Mouse (Mus musculus) induced T-regulatory cell, adult 2 months (primary cell): Measurements from ENCODE around the gene Pspc1.
"Not testable (repeated sequence)": the region's sequence is repeated elsewhere in the genome, so short reads cannot be mapped to it uniquely, and the experiment has no call there.

ENCODE experiments used
- DNase-seq: peaks from one replicate; pipeline ENCODE4 v3.0.0-alpha.2; 2012; ENCODE audit warnings: low read depth

Gene Pspc1

GRCm38 (mm10) chr14:56778200-56778932 is at the start of gene Pspc1:
TSS of gene Pspc1 (minus strand) at chr14:56778316.
- peak; percentile 98 for DNase-seq

GRCm38 (mm10) chr14:56824562-56824961 is 46.4 kb upstream of the Pspc1 start:
- DNase-seq: peak; percentile 68

GRCm38 (mm10) chr14:56817616-56818015 is 39.5 kb upstream of the Pspc1 start:
- no peak for DNase-seq

- DNase-seq: no peak
These were observed 39.0 kb upstream of the Pspc1 start for GRCm38 (mm10) chr14:56817131-56817530.

- DNase-seq: peak; percentile 80
These were observed 38.4 kb upstream of the Pspc1 start for GRCm38 (mm10) chr14:56816541-56816940.

- peak; percentile 93 for DNase-seq
These were observed 34.5 kb upstream of the Pspc1 start for GRCm38 (mm10) chr14:56812520-56813036.

- peak; percentile 82 for DNase-seq
These were observed 33.7 kb upstream of the Pspc1 start, which contains the start of gene Zmym5 for GRCm38 (mm10) chr14:56811701-56812339. TSS of gene Zmym5 (minus strand) at chr14:56811716.

GRCm38 (mm10) chr14:56810781-56811690 is 32.9 kb upstream of the Pspc1 start:
- DNase-seq: peak; percentile 61

- DNase-seq: peak; percentile 77
These were observed 15.1 kb upstream of the Pspc1 start for GRCm38 (mm10) chr14:56793243-56793642.

GRCm38 (mm10) chr14:56784575-56784974 is 6.5 kb upstream of the Pspc1 start:
- no peak for DNase-seq

- DNase-seq: no peak
These were observed 801 bp upstream of the Pspc1 start for GRCm38 (mm10) chr14:56778933-56779300.

GRCm38 (mm10) chr14:56777360-56778136 is 568 bp downstream of the Pspc1 start:
- peak; percentile 75 for DNase-seq

- peak; percentile 53 for DNase-seq
These were observed 1.4 kb downstream of the Pspc1 start for GRCm38 (mm10) chr14:56776571-56777238.

- DNase-seq: no peak
These were observed 2.7 kb downstream of the Pspc1 start for GRCm38 (mm10) chr14:56775416-56775815.

GRCm38 (mm10) chr14:56766438-56766837 is 11.7 kb downstream of the Pspc1 start:
- DNase-seq: not testable (repeated sequence)

- DNase-seq: not testable (repeated sequence)
These were observed 13.0 kb downstream of the Pspc1 start for GRCm38 (mm10) chr14:56765117-56765516.

- no peak for DNase-seq
These were observed 26.8 kb downstream of the Pspc1 start for GRCm38 (mm10) chr14:56751282-56751681.

- peak; percentile 26 for DNase-seq
These were observed 37.9 kb downstream of the Pspc1 start for GRCm38 (mm10) chr14:56740175-56740574.

- DNase-seq: no peak
These were observed 51.6 kb downstream of the Pspc1 start for GRCm38 (mm10) chr14:56726493-56726892.

GRCm38 (mm10) chr14:56705687-56706086 is 72.4 kb downstream of the Pspc1 start:
- no peak for DNase-seq

- no peak for DNase-seq
These were observed 75.5 kb downstream of the Pspc1 start for GRCm38 (mm10) chr14:56702644-56703043.
